Mouse (Mus musculus) heart, adult 18-20 months (tissue): ENCODE results near the gene Mapk13. TPM values are rescaled to one million over a fixed set of nuclear protein-coding genes. Genes with fewer than 3 reads are reported as not detected.
"Not testable (repeated sequence)": the region's sequence is repeated elsewhere in the genome, so short reads cannot be mapped to it uniquely, and the experiment has no call there.

ENCODE experiments used
- DNase-seq, 2 experiments: peaks; one replicate each; pipeline ENCODE4 v3.0.0; 2021 to 2022; ENCODE audit warnings: mixed read lengths in 1 of 2
- total RNA-seq, 2 experiments: library from RNA; stranded (reverse); gene quantifications; 2 replicates each; pipeline ENCODE4 v1.2.3; 2021

Gene Mapk13
- total RNA-seq, 2 experiments from 2014 or later: 0.46 TPM; not detected in 1

DNA sequence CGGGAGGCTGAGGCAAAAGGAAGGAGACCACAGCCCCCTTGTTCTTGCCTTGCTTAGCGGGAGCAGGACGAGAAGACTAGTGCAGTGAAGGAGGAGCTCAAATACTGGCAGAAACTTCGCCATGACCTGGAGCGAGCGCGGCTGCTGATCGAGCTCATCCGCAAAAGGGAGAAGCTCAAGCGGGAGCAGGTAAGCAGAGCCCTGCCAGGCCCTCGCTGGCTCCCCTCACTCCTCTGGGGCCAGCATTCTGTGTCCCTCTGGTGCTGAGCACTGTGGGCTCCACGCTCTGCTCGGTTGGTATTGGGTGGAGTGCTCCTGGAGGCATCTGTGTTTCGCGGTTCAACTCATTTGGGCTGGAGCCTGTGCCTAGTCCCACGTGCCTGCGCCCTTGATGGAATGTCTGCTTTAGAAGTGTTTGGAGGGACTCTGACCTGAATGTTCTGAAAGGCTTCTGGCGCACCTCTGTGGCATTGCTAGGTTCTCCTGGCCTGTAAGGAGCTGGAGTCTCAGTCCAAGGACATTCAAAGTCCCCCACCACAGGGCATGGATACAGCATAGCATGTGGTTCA is 45.5 kb downstream of the Mapk13 start:
- no peak for DNase-seq

DNA sequence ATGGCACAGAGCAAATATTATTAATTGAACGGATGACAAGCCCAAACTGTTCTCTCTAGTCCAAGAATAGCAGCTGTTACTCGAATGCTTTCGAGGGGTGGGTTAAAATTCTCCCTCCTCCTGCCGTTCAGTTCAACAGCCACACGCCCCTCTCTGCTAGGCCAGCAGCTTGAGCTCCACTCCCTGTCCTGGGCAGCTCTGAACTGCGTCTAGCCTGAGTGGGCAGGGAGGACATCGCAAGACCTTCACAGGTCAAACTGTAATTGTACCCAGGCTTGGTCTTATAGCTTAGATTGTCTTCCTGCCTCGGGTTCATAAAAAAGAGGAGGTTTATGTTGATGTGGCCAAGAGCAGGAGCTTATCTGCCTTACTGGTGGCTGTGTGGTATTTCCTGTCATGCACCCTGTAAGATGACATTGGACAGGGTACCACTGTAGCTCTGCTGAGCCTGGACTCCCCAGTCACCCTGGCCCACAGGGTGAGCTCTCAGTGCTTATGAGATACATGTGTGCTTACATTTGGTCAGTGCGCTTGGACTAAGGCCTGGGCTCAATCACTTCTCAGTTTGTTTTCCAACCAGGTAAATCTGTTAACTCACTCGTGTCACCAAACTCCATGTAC is 46.4 kb downstream of the Mapk13 start:
- DNase-seq: no peak

DNA sequence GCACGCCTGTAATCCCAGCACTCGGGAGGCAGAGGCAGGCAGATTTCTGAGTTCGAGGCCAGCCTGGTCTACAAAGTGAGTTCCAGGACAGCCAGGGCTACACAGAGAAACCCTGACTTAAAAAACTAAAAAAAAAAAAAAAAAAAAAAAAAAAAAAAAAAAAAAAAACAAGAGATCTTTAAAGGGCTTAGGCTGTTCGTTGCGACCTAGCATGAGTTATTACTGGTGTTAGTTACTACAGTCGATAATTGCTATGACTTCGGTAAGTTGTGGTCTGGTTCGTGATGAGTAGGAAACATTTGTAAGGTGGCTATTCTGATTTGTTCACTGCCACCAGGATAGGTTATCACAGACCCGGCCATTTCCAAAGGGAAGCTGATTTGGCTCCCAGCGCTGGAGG is 47.2 kb downstream of the Mapk13 start:
- not testable (repeated sequence) for DNase-seq

DNA sequence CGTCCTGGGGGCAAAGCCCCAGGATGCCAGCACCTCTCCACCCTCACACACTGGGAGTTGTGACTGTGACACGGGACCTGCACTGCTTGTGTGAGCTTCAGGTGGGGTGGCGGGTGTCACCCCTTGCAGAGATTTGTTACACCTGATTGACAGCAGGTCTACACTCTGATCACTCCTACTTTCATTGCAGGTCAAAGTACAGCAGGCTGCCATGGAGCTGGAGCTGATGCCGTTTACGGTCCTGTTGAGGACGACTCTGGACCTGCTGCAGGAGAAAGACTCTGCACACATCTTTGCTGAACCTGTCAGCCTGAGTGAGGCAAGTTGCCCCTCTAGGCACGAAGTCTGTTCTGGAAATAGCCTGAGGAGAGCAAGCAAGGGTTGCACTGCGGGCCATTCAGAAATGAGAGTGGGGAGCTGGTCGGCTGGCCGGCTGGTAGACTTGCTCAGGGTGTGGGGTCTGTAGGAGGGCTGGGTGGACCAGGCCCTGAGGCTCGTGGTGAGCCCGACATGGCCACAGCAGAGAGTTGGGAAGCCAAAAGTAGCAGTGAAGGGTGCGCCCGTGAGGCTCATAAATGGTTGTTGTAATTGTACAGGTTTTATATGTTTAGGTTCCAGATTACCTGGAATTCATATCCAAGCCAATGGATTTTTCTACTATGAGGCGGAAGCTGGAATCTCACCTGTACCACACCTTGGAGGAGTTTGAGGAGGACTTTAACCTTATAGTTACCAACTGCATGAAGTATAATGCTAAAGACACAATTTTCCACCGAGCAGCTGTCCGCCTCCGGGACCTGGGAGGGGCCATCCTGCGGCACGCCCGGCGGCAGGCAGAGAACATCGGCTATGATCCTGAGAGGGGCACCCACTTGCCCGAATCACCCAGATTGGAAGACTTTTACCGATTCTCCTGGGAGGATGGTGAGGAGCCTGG is 48.0 kb downstream of the Mapk13 start:
- DNase-seq: no peak

- DNase-seq: no peak
These were observed 51.1 kb downstream of the Mapk13 start for GRCm38 (mm10) chr17:28820189-28820588.

- no peak for DNase-seq
These were observed 54.1 kb downstream of the Mapk13 start for GRCm38 (mm10) chr17:28823004-28823745.

- no peak for DNase-seq
These were observed 54.7 kb downstream of the Mapk13 start for GRCm38 (mm10) chr17:28823749-28824148.

DNA sequence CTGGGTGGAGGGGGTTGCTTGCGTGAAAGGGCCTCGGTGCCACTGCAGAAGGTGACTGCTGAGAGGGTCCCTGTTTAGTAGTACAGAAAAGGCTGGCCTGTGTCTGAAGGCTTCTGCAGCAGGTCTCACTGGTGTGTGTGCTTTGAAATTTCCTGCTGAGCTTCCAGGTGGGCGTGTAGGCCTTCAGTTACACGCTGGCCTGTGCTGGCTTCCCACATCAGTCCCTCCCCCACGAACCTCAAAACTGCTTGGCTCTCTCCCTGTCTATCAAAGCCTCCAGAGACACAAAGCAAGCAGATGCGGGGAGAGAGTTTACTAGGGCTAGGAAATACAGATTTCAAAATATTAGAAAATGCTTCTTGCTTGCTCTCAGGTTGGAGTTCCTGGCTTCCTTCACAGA is 55.8 kb downstream of the Mapk13 start:
- DNase-seq: no peak

DNA sequence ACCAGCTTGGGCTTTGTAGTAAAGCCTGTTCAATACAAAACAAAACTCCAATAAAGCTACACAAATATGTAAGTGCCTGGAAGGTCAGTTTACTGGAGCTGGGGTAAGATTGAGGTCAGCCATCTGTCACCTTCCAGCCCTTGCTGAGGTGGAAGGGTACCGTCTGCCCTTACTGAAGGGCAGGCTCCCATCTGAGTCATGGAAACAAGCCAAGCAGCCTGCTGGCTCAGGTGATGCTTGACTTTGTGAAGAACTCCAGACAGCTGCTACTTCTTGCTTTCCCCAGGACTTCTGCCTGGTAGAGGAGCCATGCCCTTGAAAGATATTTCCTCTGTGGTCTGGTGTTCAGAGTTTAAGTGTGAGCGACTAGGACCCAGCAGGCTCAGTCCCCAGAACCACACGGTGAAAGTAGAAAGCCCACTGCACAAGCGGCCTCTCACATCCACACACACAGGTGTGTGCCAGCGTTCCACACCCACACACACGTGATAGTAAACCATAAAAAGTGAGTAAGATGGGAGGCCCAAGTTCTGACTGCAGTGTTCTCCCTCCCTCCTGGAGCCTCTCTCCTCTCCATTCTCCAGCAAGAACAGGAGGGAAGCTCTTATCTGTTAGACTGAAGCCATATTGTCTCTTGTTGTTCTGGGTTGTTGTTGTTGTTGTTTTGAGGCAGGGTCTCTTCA is 56.4 kb downstream of the Mapk13 start:
- DNase-seq: no peak

- DNase-seq: no peak
These were observed 58.7 kb downstream of the Mapk13 start for GRCm38 (mm10) chr17:28827665-28828231.

DNA sequence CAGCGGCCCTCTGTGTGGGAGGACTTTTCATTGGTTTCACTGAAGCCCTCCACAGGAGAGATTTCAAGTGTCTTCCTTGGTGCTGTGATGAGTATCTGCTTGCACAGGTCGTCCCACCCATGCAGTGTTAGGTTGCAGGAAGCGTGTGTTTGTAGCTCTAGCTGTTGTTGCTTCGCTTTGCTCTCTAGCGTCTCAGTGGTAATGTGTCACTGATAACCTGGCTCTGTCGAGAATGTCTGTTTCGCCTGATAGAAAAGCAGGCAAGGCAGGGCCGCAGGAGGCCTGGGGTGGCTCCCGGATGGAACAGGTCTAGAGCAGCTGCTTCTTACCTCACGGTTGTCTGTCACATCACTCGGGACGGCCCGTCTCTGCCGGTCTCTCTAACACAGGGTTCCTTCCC is 60.0 kb downstream of the Mapk13 start:
- no peak for DNase-seq

Other genes starting within 250 kb of the Mapk13 start
- not detected for gene Armc12, start 238.5 kb upstream of the Mapk13 start, total RNA-seq
- gene Clpsl2, start 219.9 kb upstream of the Mapk13 start, total RNA-seq: not detected
- gene Clps, start 208.5 kb upstream of the Mapk13 start, total RNA-seq: not detected
- not detected for gene Lhfpl5, start 193.7 kb upstream of the Mapk13 start, total RNA-seq
- 10 to 100 TPM; 33.7 to 36.3 TPM for gene Srpk1, start 146.6 kb upstream of the Mapk13 start, total RNA-seq
- under 1 TPM in 1 of 2 experiments, not detected in 1; 0.39 TPM for gene Slc26a8, start 79.1 kb upstream of the Mapk13 start, total RNA-seq
- gene Mapk14, start 78.0 kb upstream of the Mapk13 start, total RNA-seq: 10 to 100 TPM; 51.3 to 59.4 TPM
- under 1 TPM in 1 of 2 experiments, not detected in 1; 0.67 TPM for gene AC170998.1, start 43.2 kb upstream of the Mapk13 start, total RNA-seq
- 10 to 100 TPM; 14.8 to 19.6 TPM for gene Brpf3, start 31.8 kb downstream of the Mapk13 start, total RNA-seq
- gene Pnpla1, start 89.1 kb downstream of the Mapk13 start, total RNA-seq: not detected
- under 1 TPM in 1 of 2 experiments, not detected in 1; 0.08 TPM for gene 4930539E08Rik, start 146.0 kb downstream of the Mapk13 start, total RNA-seq
- not detected for gene Pxt1, start 174.5 kb downstream of the Mapk13 start, total RNA-seq
- 10 to 100 TPM; 40.9 to 52.6 TPM for gene Kctd20, start 182.7 kb downstream of the Mapk13 start, total RNA-seq
- 10 to 100 TPM; 22.0 to 28.8 TPM for gene Stk38, start 238.7 kb downstream of the Mapk13 start, total RNA-seq